Mouse (Mus musculus): ENCODE measurements at regions not wholly inside any gene's neighbourhood (a gene's known extent, or its start where the extent isn't known, plus 50 kb on each side); places are given as distances from the start of the nearest gene placed in this dataset.
"Not testable (repeated sequence)": the region's sequence is repeated elsewhere in the genome, so short reads cannot be mapped to it uniquely, and the experiment has no call there.

DNA sequence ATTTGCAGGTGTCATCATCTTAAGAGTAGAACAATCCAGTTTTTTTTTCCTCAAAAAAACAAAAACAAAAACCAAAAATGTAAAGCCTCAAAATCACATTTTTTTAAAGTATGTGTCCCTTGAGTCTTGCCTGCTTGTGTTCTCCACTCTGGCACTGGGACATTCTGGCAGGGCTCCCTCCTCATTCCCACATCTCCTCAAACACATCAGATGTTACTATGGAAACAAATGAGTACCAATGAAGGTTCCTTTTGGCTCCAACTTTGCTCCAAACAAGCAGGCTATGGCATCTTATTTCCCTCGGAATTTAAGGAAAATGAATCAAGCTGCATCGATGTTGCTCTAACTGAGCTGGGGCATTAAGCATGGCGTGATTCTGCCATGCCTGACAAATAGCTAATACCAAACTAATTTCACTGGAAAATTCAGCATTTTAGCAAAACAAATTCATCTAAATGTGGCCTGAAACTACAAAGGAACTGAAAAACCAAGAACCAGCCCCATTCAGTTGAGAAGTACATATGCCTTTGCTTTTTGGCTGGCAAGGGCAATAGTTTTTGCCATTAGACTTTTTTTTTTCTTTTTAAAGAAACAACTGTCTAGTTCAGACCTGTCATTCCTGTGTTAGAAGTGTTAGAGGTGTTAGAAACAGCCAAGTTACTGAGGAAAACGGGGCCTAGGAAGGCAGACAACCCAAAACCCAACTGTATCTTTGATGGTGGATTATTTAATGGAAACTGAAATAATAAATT, 522.2 kb upstream of the 2610301B20Rik start:
- DNase-seq: no peak

DNA sequence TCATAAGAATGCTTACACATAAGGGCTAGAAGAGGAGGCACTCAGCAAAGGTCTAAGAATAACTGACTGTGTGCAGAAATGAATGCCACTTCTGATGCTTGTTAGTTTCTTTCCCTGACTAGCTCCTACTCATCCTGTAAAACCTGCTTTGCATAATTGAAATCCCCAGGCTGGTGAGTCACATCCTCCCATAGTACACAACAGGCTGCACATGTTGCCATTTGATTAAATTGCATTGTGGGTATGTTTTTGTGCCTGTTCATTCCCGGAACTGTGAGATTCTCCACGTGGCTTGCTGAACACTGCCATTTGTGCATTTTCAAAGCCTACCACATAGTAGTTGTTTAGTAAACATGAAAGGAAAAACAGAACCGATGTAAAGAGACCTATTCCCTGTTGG, 516.7 kb upstream of the 2610301B20Rik start:
- no peak for DNase-seq

DNA sequence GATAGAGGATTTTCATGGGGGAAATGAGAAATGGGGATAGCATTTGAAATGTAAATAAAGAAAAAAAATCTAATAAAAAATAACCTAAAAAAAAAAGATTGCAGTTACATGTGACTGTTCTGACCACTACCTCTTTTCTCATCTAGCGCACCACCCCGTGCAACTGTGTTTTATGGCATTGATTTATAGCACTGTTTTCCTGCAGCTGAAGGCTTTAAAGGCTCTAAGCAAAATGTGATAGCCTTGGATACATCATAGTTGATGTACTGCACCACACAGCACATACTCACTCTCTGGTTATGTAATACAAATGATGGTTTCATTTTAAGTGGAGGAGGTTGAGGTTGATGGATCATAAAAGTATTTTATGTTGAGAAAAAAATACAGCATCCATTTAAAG, 484.5 kb upstream of the 2610301B20Rik start:
- DNase-seq: no peak

DNA sequence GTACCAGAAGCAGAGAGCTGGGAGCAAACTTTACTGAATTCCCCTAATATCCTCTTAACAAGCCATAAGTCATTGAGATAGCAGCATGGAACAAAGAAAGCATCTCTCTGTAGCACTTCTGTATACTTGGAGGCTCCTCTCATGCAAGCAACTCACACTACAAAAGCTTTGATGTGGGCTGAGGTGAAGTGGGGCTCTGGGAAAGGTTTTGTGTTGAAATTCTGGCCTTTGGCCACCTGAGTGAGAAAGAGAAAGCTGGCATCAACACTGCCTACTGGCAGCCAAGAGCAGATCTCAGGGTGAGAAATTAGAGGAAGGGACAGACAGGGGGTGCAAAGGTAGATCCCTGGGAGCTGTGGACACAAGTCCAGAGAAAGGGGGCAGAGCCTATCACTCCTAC, 477.0 kb upstream of the 2610301B20Rik start:
- DNase-seq: no peak

DNA sequence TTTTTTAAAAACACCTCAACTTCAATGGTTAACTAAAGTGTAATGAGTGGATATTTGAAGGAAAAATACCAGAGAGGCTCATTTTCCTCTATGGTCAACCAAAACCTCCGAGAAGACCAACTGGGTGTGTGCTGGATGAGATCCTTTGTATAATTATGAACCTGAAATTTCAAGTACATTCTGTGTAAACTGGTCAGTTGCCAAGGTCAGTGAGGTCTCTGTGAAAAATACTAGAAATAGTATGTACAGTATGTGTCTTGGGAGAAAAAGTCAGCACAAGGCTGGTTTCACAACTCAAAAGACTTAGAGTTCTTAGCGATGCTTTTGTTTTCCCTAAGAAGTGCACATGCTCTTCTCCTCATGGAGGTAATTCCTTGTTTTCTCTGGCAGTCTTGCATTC, 476.2 kb upstream of the 2610301B20Rik start:
- DNase-seq: no peak

DNA sequence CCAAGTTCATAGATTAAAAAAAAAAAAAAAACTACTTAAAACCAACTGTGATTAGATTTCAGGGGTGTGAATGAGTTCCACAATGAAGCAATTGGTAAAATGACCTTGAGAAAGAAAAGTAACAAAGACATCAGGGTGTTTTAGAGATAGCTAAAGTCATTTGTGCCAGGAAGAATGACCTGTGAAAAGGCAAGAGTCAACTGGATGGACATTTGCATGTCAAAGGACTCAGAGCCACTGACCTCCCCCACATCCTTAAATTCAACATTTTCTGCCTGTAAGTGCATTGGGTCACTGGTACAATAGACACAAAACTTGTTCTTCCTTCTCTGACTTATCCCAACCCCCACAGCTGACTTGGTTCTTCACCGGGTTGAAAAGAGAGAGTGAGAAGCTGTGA, 474.6 kb upstream of the 2610301B20Rik start:
- DNase-seq: no peak

DNA sequence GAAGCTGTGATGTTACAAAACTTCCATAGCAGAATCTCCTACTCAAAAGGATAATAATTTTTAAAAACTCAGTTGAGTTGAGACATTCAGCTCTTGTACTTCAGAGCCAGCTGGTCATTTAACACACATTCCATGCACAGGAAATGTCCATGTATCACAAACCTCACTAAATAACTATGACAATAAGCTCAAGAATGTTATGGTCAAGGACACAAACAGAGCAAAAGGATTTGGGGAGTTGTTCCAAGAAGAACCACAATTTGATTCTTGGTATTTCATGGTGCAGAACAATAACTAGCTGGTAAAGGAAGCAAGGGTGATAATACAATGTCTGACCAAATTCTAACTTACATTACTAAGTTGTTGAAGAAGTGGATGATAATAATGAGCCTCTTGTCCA, 471.4 kb upstream of the 2610301B20Rik start:
- DNase-seq: no peak

DNA sequence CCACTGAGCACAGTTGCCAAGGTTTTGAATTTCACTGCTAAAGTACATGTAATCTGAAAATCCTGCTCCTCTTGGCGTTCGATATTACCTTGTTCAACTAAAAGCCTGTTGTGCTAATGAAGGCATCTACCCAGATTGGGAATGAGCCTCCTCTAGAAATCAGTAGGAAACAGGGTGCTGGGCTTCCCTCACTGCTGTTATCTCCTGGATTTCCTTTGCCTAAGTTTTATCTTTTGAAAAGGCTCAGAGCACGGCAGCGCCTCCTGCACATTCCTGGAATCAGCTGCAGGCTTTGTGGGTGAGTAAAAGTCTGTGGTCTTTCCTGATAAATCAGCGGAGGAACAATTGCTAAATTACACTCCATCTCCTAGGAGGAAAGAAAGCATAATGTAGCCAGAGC, 469.9 kb upstream of the 2610301B20Rik start:
- DNase-seq: no peak

DNA sequence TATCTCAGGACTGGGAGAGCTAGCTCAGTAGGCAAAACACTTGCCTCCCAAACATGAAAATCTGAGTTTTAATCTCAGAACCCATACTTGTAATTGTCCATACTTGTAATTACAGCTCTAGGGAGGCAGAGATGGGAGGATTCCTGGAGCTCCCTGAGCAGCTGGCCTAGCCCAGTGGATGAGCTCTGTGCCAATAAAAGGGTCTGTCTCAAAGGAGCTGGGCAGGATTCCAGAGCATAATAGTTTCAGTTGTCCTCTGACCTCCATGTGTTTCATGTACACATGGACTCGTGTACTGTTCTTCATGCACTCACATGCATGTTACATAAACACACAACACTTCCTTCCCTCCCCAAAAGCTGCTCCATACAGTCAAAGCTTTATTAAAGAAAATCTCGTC, 469.2 kb upstream of the 2610301B20Rik start:
- no peak for DNase-seq

DNA sequence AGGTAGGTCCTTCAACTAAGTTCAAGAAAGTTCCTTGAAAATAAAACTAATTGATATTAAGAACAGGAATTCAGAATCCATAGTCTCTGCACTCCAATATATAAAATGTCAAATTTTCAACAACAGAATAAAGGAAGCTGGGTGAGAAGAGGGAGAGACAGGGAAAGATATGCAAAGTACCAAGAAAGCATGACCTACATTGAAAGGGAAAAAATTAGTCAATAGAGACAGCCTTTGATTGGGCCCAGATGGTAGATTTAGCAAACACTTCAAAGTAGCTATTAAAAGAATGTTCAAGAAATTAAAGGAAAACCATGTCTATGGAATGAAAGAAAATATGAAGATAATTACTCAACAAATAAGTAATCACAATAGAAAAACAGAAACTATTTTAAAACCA, 460.0 kb upstream of the 2610301B20Rik start:
- no peak for DNase-seq

DNA sequence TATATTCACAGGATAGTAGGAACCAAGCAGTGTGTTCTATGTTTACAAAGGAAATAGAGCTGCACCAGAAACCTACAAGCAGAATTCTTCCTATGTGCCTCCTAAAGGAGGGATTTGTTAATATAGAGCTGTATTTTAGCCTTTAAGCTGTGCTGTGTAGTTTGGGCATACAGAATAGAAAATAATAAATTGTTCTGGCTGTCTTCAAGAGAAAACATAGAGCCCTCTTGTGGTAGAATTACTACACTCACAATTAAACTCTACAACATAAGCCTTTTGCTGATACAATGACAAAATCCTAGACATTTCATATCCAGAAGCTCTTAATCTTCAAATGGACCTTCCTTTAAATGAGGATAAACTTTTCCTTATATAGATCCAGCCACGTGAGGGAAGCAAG, 452.9 kb upstream of the 2610301B20Rik start:
- DNase-seq: no peak

DNA sequence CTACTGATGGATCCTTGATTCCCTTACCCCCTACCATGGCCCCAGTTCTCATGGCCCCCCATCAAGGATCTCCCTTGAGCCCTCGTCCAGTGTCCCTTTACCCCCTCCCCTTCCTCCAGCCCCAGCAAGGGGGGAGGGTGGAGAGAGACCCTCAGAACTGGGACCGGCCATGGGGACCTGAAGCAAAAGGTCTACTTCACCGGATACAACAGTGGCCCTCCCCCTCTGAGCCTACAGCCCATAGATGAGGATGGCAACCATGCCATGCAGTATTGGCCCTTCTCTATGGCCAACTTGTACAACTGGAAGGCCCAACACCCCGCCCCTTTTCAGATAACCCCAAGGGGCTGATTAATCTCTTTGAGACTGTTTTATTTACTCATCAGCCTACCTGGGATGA, 439.9 kb upstream of the 2610301B20Rik start:
- DNase-seq: no peak

DNA sequence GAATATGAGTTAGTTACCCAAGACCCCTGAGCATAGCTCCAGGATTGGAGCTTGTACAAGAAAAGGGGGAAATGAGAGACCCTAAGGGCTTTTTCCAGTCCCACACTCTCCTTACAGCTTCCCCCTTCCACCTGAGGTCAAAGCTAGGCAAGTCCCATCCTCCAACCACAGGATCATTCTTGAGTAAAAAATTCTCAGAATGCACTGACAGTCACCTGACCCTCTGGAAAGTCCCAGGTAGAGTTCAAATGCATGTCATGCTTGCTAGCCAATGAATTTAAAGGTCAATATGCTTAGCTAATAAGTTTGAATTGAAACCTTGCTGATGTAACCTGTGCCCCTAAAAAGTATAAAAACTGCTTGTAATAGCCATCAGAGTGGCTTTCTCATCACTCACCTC, 434.4 kb upstream of the 2610301B20Rik start:
- not testable (repeated sequence) for DNase-seq

DNA sequence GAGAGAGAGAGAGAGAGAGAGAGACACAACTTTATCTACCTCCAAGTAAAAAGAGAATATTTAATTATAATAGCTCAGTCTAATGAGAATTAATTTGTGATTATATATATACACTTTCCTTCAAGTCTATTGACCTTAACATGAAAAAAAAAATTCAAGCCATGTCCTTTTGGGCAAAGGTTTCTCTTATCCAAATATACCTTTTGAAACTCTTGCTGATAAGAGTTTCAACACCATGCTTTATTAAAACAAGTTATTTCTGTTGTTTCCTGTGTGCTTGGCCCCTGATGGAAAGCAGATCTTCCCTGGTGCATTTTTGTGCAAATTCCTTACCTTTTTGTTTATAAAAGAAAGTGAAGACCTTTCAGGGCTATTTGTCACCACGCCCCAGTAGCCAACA, 414.7 kb upstream of the 2610301B20Rik start:
- no peak for DNase-seq

DNA sequence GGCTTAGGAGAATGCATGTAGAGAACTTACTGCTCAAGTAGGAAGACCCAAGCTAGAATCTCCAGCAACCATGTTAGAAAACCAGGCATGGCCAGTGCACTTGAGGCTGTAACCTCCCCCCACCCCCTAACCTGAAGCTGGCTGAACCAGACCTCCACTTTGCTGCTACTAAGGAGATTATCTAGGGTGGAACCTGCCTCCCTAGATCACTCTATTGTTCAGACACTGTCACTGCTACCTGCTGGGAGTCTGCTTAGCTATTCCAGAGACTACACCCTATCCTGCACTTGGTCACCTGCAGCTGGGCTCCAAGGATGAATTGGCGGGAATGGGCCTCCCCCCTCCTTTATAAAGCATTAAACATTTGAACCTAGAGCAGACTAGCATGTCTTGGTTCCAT, 393.4 kb upstream of the 2610301B20Rik start:
- no peak for DNase-seq

DNA sequence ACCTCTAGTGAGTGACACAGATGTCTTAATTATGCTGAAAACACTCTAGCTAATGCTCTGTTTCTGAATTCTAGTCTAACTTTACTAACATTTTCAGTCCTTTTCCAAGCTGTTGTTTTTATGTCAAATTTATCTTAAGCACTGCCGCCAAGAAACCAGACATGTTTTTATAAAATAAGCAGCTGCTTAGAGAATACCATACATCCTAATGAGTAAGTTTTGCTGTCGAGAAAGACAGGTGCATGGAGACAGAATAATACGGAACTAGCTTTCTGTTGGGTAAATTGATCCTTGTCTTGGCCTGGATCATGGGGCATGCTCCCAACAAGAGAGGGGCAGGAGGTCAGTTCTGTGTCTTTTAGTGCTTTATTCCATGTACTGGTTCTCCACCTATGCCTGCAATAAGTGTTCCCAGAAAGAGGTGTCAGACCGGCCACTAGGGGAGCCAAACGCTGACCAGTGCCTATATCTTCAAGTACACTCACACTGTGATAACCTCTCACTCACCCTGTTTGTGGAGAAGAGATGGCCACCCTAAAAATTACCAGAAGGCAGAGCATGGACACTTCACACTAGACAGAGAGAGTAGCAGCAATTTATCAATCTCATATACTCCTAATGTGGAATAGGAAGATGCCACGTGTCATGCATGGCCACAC, 366.0 kb upstream of the 2610301B20Rik start:
- no peak for DNase-seq

DNA sequence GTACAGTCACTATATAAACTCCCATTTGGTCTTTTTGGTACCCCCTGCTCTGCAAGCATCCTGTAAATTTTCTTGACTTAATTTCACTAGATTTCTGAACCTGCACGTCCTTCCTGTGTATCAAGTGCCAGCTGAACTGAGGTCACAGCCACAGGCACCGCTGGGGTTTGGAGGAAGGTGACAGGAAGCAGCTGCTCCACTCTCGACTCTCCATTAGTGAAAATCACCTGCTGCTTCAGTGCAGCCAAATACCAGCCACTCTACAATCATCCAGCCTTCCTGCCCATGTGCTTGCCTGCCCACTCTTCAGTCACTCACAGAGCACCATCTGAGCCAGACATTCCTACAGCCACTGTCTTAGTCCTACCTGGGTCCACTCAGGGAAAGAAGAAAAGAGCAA, 364.3 kb upstream of the 2610301B20Rik start:
- DNase-seq: no peak

DNA sequence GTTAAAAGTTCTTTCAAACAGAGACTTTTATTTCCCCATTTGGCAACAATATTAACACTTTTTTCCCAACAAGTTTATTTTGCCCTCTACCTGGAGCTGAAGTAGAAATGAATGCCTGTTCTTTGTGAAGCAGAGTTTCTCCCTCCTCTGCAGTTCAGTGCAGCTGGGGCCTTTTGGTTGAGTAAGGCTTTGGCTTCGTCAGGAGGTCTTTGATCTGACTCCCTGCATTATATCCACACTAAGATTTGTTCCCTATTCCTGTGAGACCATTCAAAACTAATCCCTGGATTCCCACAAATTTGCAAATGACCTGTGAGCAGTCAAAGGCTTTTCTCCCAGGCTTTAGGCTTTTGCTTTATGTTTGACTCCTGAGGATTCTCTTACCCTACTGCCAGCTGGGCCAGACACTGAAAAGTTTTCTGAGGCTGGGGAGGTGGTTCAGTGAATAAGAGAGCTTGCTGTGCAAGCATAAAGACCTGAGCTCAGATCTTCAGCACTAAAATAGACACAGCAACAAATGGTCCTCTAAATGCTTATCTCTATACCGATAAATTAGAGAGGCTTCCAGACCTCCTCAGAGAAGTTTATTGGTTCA, 323.5 kb upstream of the 2610301B20Rik start:
- DNase-seq: no peak

DNA sequence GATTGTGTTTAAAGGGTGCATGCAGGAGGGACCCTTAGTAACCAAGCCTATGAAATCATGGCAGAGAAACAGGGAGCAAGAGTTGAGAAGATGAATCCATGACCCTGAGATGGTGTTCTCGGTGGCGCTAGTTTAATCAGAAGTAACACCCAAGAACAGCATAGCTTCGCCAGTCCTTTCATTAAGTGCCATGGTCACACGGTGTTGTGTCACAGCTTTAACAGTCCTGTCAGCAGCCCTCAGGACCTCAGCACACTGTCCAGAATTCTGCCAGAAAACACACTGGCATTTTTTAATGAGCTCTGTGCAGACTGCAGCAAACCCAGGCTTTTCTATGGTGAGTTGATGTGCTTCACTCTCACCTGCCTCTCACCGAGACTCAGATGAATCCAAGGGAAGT, 320.6 kb upstream of the 2610301B20Rik start:
- no peak for DNase-seq

DNA sequence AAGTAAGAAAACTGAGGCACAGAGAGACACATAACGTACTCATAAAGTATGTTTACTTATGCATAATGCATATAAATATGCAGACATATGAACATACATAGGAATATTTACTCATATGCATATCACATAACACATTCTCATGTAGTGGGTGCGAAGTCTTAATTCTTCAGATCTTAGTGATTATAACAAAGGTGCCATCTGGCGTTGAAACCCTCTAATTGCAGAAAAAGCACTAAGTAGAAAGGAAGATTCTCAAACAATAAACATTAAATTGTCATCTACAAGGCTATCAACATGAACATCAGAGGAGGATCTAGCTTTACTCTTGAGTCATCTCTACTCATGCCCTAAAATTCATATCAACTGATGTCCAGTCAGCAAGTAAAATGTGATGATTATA, 314.2 kb upstream of the 2610301B20Rik start:
- no peak for DNase-seq

DNA sequence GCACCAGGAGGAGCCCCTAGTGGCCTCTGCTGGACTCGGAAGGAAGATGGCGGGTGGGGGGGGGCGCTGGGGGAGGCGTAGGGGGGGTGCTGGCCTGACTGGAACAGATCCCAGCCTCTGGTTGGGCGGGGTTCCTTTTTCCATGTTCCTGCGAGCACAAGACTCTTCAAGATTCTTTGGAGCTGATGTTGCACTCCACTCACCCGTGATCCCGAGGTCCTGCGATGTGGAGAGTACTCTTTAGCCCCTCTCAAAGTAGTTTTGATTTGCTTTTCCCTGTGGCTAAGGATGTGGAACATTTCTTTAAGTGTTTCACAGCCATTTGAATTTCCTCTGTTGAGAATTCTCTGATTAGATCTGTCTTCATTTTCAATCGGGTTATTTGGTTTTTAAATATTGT, 269.8 kb upstream of the 2610301B20Rik start:
- DNase-seq: no peak

DNA sequence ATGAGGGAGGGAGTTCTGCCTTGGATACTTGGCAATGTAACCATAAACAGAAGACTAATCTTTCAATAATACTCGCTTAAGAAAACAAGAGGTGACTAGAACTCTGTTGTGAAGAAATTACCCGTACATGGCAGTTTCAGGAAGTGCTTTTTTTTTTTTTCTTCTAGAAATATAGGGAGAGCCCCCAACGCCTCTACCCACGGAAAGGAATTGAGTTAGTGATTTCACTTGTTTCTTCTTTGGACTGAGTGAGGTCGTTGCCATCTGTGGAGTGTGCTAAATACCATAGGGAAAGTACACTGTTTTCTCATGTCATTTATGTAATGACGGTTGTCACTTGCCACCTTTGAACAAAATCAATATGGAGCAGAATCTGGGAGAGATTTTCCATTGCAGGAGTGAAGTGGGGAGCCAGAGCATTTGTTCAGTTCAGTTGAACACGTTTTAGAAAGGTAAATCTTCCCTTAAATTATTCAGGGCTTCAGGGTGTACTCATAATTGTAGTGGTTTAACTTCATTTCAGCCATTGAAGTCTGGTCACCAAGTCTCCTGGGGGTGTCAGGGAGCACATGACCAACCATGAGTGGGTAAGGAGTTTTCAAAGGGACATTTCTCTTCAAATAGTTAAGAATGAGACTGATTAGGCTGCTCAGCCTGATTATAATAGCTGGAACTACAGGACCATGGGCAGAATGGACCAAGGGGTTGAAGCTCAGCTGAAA, 266.3 kb upstream of the 2610301B20Rik start:
- no peak for DNase-seq

DNA sequence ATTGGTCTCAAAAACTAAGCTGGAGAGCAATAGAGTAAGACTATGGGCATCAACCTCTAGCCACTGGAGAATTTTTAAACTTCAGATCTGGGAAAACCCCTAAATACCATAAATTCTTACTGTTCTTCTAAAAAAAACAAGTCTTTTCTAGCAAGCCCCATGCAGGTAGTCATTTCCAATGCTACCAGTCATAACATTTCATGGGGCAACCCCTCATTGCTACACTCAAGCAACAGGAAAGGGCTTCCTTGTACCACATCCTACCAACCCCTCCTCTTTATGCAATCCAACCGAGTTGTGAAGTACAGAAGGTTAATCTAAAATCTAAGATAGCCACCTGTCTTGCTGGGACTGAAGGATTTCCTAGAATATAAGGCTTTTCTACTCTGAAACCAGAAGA, 263.5 kb upstream of the 2610301B20Rik start:
- no peak for DNase-seq

Data from thymus, postnatal 25 days (tissue).